Mouse (Mus musculus): ENCODE data around the gene Myo16.

DNA sequence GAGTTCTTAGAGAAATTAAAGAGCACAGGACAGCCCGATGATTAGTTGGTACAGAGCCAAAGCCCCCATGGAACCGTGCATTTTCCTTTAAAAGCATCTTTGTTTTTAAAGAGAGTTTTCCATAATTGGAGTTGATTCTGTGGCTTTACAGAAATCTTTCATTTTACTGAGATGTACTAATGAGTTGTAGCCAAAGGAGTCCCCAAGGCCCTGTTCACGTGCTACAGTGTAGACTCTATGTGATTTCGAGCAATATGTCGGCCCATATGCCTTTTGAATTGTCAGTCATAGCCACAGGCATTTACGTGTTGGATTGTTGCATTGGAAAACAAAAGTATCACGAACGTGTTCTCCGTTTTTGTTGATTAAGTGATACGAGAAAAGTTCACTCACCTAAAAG is 325.3 kb downstream of the Myo16 start:
- TF ChIP-seq POLR2A (IDR thresholded peaks at IDR 0.05; ENCODE audit: low read depth, low read length), result no peak
- no peak for TF ChIP-seq CTCF (IDR thresholded peaks at IDR 0.05; ENCODE audit: extremely low read depth, insufficient read length, insufficient replicate concordance, low read depth, low read length)

Data from small intestine, adult 2 months (tissue).